Mouse (Mus musculus) liver, embryonic 15.5 days (tissue): Measurements from ENCODE around the gene Gm42417. TPM values are rescaled to one million over a fixed set of nuclear protein-coding genes. Genes with fewer than 3 reads are reported as not detected.
A peak's percentile ranks its signal among the peaks of the same experiment; 100 is the strongest.

Experiments used
- ATAC-seq: fragments of 200-750 bp; cut with Nextera tagmentation; 2 replicates; pipeline ENCODE4 v1.8.0; 2017; ENCODE audit warnings: moderate number of reproducible peaks, mild to moderate bottlenecking, moderate library complexity; ENCODE audit not compliant: insufficient read depth
- H3K27ac ChIP-seq: fragments of 300-500 bp; sonication (generic); replicated peaks from 2 replicates; pipeline ENCODE4 v1.5.1; 2015; ENCODE audit warnings: mild to moderate bottlenecking, inconsistent platforms
- H3K27me3 ChIP-seq: fragments of 300-500 bp; sonication (generic); 2 replicates; pipeline ENCODE4 v1.6.1; 2015; ENCODE audit warnings: mild to moderate bottlenecking, inconsistent platforms
- H3K36me3 ChIP-seq: fragments of 300-500 bp; sonication (generic); replicated peaks from 2 replicates; pipeline ENCODE4 v1.6.1; 2015; ENCODE audit warnings: moderate library complexity, mild to moderate bottlenecking, inconsistent platforms
- H3K4me1 ChIP-seq: fragments of 300-500 bp; sonication (generic); replicated peaks from 2 replicates; pipeline ENCODE4 v1.6.1; 2015; ENCODE audit warnings: inconsistent platforms
- H3K4me2 ChIP-seq: fragments of 300-500 bp; sonication (generic); 2 replicates; pipeline ENCODE4 v1.6.1; 2015; ENCODE audit warnings: moderate library complexity, mild to moderate bottlenecking, inconsistent platforms
- H3K4me3 ChIP-seq: fragments of 300-500 bp; sonication (generic); replicated peaks from 2 replicates; pipeline ENCODE4 v1.5.1; 2015; ENCODE audit warnings: mild to moderate bottlenecking, inconsistent platforms
- H3K9ac ChIP-seq: fragments of 300-500 bp; sonication (generic); 2 replicates; pipeline ENCODE4 v1.6.1; 2015; ENCODE audit warnings: moderate library complexity, mild to moderate bottlenecking, inconsistent platforms
- H3K9me3 ChIP-seq: fragments of 300-500 bp; sonication (generic); replicated peaks from 2 replicates; pipeline ENCODE4 v1.6.1; 2016; ENCODE audit warnings: inconsistent platforms
- WGBS: fragments of 180-500 bp; shearing (Covaris S2); methylation state at CpG from one replicate; pipeline ENCODE4 v1.1.7; 2015; ENCODE audit warnings: mixed read lengths; ENCODE audit not compliant: insufficient replicate concordance; 5-methylcytosine and 5-hydroxymethylcytosine counted together
- polyA plus RNA-seq: library from polyadenylated mRNA; unstranded; fragments of >200 nt; fragmentation: Nextera tagmentation; extraction: Ambion mirVana; gene quantifications from 2 replicates; pipeline ENCODE4 v1.2.1, GENCODE M21; 2015

Gene Gm42417
- polyA plus RNA-seq, 1 experiment from 2014 or later = not detected

DNA sequence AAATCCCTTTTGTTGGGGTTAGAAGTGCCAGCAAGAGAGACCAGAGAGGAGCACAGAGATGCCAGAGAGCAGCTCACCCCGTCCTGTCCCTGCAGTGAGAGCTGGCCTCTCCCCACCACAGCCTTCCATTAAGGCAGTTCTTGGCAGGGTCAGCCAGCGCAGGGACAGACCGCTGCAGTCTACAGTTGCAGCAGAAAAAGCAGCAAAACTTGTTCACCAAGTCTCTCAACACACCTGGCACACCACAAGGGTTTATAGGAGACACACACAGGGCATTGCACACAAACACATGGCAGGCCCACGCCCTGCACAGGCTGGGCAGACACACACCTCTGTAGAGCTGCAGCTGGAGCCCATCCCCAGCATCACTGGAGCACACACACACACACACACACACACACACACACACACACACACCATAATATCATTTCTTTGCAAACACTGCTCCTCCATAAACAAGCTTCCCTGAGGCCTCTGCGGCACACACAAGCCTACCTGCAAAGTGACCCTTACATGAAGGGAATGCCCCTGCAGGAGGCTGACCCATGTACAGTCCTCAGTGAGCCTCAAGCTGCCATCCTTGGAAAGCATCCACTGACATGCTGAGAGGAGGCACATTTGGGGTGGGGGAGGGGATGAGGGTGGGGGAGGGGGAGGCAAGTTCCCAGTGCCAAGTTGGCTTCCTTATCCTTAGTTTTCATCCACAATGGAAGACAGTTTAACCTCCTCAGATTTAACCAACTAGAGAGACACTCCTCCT, 35.1 kb upstream of the Gm42417 start:
- H3K4me2 ChIP-seq = no peak overlapping the region
- H3K36me3 ChIP-seq = no peaks in the 10 kb centered on the region
- H3K27ac ChIP-seq = no peak overlapping the region
- 68% methylated on average over 5 of the region's 5 CpGs for WGBS
- no peak for ATAC-seq
- no peak overlapping the region for H3K9ac ChIP-seq
- no peaks in the 10 kb centered on the region for H3K27me3 ChIP-seq
- no peak overlapping the region for H3K4me3 ChIP-seq
- H3K4me1 ChIP-seq = peaks cover 18% of the 10 kb centered on the region; the same call in 1 of the 2 replicates
- no peaks in the 10 kb centered on the region for H3K9me3 ChIP-seq

- H3K4me3 ChIP-seq = no peak overlapping the region
- no peaks in the 10 kb centered on the region for H3K36me3 ChIP-seq
- no peaks in the 10 kb centered on the region for H3K27me3 ChIP-seq
- H3K4me2 ChIP-seq = no peak overlapping the region
- no peak overlapping the region for H3K27ac ChIP-seq
- no peak for ATAC-seq
- 62% methylated on average over 8 of the region's 8 CpGs for WGBS
- H3K4me1 ChIP-seq = peaks cover 21% of the 10 kb centered on the region; the same call in 1 of the 2 replicates
- H3K9me3 ChIP-seq = no peaks in the 10 kb centered on the region
- no peak overlapping the region for H3K9ac ChIP-seq
These were observed 34.3 kb upstream of the Gm42417 start for GRCm38 (mm10) chr1:36573524-36573923.

- H3K9ac ChIP-seq = no peak overlapping the region
- no peak for ATAC-seq
- H3K27ac ChIP-seq = no peak overlapping the region
- H3K36me3 ChIP-seq = no peaks in the 10 kb centered on the region
- peaks cover 29% of the 10 kb centered on the region for H3K4me1 ChIP-seq
- H3K4me3 ChIP-seq = no peak overlapping the region
- H3K9me3 ChIP-seq = no peaks in the 10 kb centered on the region
- H3K4me2 ChIP-seq = no peak overlapping the region
- H3K27me3 ChIP-seq = no peaks in the 10 kb centered on the region
- 60% methylated on average over 1 of the region's 1 CpGs for WGBS
These were observed 33.5 kb upstream of the Gm42417 start for GRCm38 (mm10) chr1:36572709-36573108.

DNA sequence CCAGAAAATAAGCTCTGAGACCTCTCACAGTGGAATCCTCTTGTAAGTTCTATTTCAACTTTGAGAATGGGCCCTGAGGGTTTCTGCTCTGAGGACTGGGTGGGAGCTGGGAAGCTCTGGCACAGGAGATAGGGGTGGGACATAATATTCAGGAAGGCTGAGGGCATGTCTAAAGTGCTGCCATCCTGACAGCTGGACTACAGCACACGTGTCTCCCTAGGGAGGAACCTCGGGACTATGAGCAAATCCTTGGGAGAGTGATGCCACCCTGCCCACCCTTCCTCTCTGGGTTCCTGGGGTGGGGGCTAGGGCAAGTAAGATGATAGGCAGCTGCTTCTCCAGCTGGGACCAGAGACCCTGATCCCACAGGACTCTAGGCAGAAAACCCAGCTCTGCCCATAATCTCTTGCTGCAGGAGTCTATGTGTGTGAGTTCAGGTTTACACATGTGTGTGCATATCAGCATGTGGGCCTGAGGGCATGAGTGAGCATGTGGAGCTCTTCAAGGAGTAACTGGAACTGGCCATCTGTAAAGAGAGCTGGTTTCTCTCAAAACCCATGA, 33.0 kb upstream of the Gm42417 start:
- no peak for ATAC-seq

DNA sequence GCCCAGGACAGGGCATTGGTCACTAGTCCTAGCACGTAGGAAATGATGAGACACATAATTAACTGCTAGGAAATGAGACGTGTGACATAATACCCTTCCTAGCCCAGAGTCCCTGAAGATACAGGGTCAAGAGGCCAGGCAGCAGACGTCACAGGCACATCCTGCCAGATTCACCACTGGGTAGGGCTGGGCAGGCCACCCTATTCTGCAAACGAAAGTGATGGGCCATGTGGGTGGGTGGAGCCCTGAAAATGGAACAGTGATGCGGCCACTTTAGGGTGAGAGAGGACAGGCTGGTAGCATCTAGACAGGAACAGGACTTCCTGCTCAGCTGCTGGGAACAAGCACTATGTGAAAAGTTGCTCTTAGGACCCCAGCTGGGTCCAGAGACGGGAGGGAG, 32.4 kb upstream of the Gm42417 start:
- H3K4me1 ChIP-seq = peaks cover 29% of the 10 kb centered on the region
- no peak overlapping the region for H3K4me3 ChIP-seq
- H3K4me2 ChIP-seq = no peak overlapping the region
- H3K9ac ChIP-seq = no peak overlapping the region
- no peaks in the 10 kb centered on the region for H3K9me3 ChIP-seq
- H3K27me3 ChIP-seq = no peaks in the 10 kb centered on the region
- no peaks in the 10 kb centered on the region for H3K36me3 ChIP-seq
- no peak overlapping the region for H3K27ac ChIP-seq
- ATAC-seq = peak; percentile 43; the same call in 1 of the 2 replicates
- WGBS = 22% methylated on average over 6 of the region's 6 CpGs

More for the DNA sequence above, 33.0 kb upstream of the Gm42417 start:
- no peaks in the 10 kb centered on the region for H3K36me3 ChIP-seq
- no peak overlapping the region for H3K27ac ChIP-seq
- WGBS = 46% methylated on average over 2 of the region's 2 CpGs
- no peak overlapping the region for H3K4me3 ChIP-seq
- no peaks in the 10 kb centered on the region for H3K27me3 ChIP-seq
- peaks cover 29% of the 10 kb centered on the region for H3K4me1 ChIP-seq
- H3K9me3 ChIP-seq = no peaks in the 10 kb centered on the region
- no peak overlapping the region for H3K4me2 ChIP-seq
- no peak overlapping the region for H3K9ac ChIP-seq

DNA sequence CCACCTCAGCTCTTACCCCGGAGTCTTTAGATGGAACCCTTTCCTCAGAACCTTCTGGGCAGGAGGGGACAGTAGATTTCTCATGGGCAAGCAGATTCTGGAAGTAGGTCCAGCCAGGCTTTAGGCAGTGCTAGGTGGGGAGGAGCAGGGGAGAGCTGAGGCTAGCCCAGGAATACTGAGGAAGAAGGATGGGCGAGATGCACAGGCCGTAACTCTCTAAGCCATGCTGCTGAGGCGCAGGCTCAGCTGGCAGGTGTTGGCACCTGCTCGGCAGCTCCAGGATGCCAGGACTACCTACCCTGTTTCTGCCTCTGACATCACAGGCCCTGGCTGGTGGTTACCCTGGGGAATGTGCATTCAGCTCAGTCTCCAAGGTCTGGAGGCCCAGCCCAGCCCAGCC, 31.1 kb upstream of the Gm42417 start:
- Histone ChIP-seq H3K4me3 (no peak overlapping the region), H3K9me3 (no peaks in the 10 kb centered on the region), H3K4me1 (peaks cover 17% of the 10 kb centered on the region), H3K9ac (no peak overlapping the region), H3K4me2 (no peak overlapping the region), H3K36me3 (no peaks in the 10 kb centered on the region), H3K27ac (no peak overlapping the region), H3K27me3 (no peaks in the 10 kb centered on the region)
- no peak for ATAC-seq
- WGBS = 80% methylated on average over 5 of the region's 5 CpGs

DNA sequence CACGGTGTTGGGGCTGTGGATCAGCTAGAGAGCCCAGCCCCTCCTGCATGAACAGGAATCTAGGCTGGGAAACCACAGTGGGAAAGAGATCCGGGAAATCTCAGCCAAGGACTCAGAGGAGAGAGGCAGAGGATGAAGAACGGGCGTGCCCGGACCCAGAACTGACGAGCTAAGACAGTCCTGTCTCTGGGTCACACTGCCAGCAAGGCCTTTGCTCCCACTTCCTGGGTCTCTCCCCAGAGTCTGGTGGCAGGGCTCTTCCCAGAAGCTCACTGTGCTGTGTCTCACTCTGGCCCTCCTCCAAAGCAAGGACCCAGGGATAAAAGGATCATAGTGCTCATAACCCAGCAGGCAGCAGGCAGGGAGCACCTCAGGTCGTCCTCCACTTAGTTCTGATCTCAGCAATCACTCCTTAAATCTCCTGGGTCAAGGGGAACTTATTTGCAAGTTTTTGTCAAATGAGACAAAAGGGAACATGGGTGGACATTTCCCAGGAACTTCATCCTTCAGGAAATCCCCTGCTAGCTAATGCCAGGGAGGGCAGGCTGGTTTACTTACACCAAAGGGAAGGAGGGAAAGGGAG, 30.6 kb upstream of the Gm42417 start:
- no peaks in the 10 kb centered on the region for H3K9me3 ChIP-seq
- H3K4me3 ChIP-seq = no peak overlapping the region
- H3K9ac ChIP-seq = no peak overlapping the region
- H3K4me1 ChIP-seq = peaks cover 15% of the 10 kb centered on the region
- H3K36me3 ChIP-seq = no peaks in the 10 kb centered on the region
- no peak overlapping the region for H3K27ac ChIP-seq
- no peak overlapping the region for H3K4me2 ChIP-seq
- WGBS = 22% methylated on average over 7 of the region's 7 CpGs
- no peaks in the 10 kb centered on the region for H3K27me3 ChIP-seq
- ATAC-seq = no peak

DNA sequence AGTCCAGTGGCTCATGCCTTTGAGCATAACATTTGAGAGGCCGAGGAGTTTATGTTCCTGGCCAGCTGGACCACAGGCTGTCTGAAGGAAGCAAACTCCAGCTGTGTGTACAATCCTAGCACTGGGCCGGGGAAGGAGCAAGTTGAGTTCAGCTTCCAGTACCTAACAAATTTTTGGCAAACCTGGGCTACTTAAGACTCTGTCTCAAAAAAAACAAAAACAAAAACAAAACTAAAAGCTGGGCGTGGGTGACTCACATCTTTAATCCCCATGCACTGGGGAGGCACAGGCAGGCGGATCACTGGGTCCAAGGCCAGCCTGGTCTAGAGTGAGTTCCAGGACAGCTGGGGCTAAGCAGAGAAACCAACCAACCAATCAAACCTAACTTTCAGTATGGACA, 29.5 kb upstream of the Gm42417 start:
- H3K27me3 ChIP-seq = no peaks in the 10 kb centered on the region
- H3K4me3 ChIP-seq = no peak overlapping the region
- no peaks in the 10 kb centered on the region for H3K36me3 ChIP-seq
- H3K27ac ChIP-seq = no peak overlapping the region
- no peak for ATAC-seq
- H3K9ac ChIP-seq = no peak overlapping the region
- H3K9me3 ChIP-seq = no peaks in the 10 kb centered on the region
- H3K4me2 ChIP-seq = no peak overlapping the region
- peaks cover 15% of the 10 kb centered on the region for H3K4me1 ChIP-seq
- WGBS = 60% methylated on average over 4 of the region's 4 CpGs

GRCm38 (mm10) chr1:36567818-36568603, 28.8 kb upstream of the Gm42417 start:
- H3K4me1 ChIP-seq = peaks cover 19% of the 10 kb centered on the region
- H3K36me3 ChIP-seq = no peaks in the 10 kb centered on the region
- H3K9me3 ChIP-seq = no peaks in the 10 kb centered on the region
- no peaks in the 10 kb centered on the region for H3K27me3 ChIP-seq
- no peak overlapping the region for H3K9ac ChIP-seq
- H3K4me3 ChIP-seq = no peak overlapping the region
- 64% methylated on average over 21 of the region's 21 CpGs for WGBS
- ATAC-seq = no peak
- H3K4me2 ChIP-seq = no peak overlapping the region
- no peak overlapping the region for H3K27ac ChIP-seq

DNA sequence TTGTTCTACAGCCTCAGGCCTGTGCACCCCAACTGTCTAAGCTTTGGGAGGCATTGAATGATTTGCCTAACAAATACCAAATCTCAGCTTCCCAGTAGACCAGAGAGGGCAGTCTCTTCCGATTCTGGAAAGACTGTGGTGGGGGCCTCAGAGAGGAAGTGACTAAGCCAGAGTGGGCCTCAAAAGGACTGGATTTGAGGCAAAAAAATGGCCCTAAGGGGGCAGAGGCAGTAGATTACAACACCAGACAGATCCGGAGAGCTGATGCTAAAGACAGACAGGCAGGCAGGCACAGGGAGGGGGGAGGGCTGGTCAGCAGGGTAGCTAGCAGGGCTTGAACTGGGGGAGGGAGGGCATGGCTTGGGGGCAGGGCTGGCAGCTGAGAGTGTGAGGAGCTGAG, 27.2 kb upstream of the Gm42417 start:
- 1% methylated on average over 2 of the region's 2 CpGs for WGBS
- no peak overlapping the region for H3K4me2 ChIP-seq
- H3K27me3 ChIP-seq = peaks cover 13% of the 10 kb centered on the region

DNA sequence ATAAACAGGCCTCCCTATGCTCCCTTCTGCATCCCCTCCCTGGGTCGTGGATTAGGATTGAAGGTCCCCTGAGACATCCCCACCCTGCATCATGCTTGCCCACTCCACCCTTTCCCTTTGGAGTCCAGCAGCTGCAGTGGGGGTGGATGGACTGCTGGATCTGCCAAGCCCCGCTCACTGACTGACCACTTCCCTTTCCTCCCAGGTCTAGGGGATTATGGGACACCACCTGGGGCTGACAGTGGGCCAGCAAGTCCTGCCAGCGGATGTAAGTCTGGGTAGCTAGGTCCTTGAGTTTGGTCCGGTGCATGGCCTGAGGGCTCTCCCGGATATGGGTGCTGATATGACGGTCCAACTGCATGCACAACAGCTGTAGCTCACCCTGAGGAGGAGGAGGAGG, 24.9 kb upstream of the Gm42417 start:
- Histone ChIP-seq H3K4me3 (no peak overlapping the region), H3K27ac (no peak overlapping the region), H3K9ac (no peak overlapping the region), H3K27me3 (peaks cover 36% of the 10 kb centered on the region), H3K4me2 (no peak overlapping the region), H3K4me1 (peaks cover 19% of the 10 kb centered on the region), H3K36me3 (no peaks in the 10 kb centered on the region), H3K9me3 (no peaks in the 10 kb centered on the region)
- no peak for ATAC-seq
- WGBS = 33% methylated on average over 6 of the region's 6 CpGs

More for the DNA sequence above, 27.2 kb upstream of the Gm42417 start:
- H3K9ac ChIP-seq = no peak overlapping the region
- H3K36me3 ChIP-seq = no peaks in the 10 kb centered on the region
- H3K4me1 ChIP-seq = peaks cover 23% of the 10 kb centered on the region
- no peaks in the 10 kb centered on the region for H3K9me3 ChIP-seq
- no peak for ATAC-seq
- H3K4me3 ChIP-seq = no peak overlapping the region
- H3K27ac ChIP-seq = no peak overlapping the region
